Mouse (Mus musculus) heart, postnatal 25 days (tissue): Measurements from ENCODE around the gene Espn. TPM values are rescaled to one million over a fixed set of nuclear protein-coding genes. Genes with fewer than 3 reads are reported as not detected.
A peak's percentile ranks its signal among the peaks of the same experiment; 100 is the strongest.

Experiments
- DNase-seq: peaks from one replicate; pipeline ENCODE4 v3.0.0; 2022; ENCODE audit warnings: low spot score
- intact Hi-C: fragments of 180-260 bp; cut with DNase I; formaldehyde crosslinking; loops from one replicate; pipeline ENCODE4 v1.15.1; 2025
- total RNA-seq, 2 experiments: library from RNA; stranded (reverse); gene quantifications; 2 replicates each; pipeline ENCODE4 v1.2.3; 2021

Espn gene
- total RNA-seq, 2 experiments from 2014 or later, result 1.7 to 2.2 TPM

DNA sequence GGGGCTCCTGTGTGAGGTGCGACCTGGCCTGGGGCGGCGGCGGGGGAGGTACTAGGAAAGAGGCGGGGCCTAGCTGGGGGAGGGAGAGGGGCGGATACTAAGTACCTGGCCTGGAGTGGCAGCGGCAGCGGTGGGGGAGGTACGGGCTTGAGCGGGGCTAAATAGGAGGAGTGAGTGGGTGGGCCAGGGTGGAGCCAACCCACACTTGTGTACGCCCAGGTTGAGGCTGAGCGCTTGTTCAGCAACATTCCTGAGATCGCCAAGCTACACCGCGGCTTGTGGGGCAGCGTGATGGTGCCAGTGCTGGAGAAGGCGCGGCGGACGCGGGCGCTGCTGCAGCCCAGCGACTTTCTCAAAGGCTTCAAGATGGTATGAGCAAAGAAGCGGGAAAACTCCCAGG, 44.7 kb downstream of the Espn start:
- intact Hi-C loops, result no loop called here

DNA sequence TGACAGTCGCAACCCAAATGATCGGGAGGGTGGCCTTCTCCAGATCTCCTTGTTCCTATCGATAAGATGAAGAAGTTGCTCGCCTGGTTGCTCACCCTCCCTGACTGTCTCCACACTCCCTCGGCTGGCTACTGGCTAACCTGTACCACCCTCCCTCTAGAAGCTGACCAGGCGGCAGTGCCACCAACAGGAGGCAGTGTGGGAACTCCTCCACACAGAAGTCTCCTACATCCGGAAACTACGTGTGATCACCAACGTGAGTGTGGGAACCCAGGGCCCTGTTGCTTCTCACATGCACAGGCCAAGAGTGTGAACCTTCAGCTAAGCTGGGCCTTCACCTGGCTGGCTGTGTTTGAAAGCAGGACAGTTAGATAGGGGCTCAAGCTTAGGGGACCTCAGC, 45.4 kb downstream of the Espn start:
- intact Hi-C loops, result no loop called here
- no peak for DNase-seq

More for the DNA sequence above, 44.7 kb downstream of the Espn start:
- no peak for DNase-seq

DNA sequence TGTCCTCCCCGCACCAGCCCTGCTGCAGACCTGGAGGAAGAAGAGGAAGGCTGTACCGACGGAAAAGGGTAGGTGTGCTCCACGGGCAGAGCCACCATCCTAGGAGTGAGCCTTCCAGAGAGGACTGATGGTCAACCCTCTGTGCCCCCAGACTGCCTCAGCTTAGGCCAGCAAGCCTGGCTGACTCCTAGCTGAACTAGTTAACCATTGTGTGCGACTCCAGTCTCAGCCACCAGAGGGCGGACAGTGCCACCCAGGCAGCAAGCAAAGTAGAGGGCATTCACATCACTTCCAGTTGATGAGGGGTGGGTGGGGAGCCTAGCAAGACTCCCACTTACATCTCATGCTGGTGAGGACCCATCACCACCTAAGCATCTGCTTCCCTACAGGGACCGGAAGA, 49.1 kb downstream of the Espn start:
- intact Hi-C loops, result no loop called here
- DNase-seq, result no peak

DNA sequence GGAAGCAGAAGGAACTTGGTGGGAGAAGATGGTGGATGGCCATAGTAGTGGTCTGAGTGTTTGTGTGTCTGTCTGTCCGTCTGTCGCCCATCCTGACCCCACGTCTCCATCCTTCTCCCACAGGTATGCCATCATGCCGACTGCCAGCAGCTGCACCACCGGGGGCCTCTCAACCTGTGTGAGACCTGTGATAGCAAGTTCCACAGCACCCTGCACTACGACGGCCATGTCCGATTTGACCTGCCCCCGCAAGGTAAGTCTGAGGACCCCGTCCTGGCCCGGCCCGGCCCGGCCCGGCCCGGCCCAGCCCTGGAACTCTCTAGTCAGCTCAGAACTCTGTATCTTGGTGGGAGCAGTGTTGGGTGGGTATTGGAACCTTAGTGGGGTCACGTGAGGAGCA, 50.2 kb downstream of the Espn start:
- no peak for DNase-seq
- intact Hi-C loops, result no loop called here

DNA sequence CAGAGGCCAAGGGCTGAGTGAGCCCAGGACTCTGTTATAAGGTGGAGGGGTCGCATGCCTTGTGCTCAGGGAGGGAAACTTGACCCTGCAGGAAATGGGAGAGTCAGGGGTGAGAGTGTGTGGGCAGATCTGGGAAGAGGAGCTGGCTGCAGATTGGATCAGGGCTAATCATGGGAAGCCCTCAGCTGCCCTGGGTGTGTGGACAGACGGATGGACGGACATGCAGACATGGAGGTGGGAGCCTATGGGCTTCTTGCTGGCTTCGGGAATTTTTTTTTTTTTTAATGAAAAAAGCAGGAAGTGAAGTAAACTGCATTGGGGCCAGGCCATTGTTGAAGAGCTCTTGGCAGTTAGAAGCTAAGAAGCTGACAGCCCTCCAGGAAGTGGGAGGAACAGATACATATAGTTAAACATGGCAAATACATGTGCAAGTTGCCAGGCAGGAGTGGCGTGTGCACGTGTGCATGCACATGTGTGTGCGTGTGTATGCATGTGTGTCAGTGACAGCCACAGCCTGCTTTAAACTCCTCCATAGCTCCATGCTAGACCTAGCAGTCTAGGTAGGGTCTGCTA, 51.0 kb downstream of the Espn start:
- no peak for DNase-seq
- intact Hi-C loops, result no loop called here

DNA sequence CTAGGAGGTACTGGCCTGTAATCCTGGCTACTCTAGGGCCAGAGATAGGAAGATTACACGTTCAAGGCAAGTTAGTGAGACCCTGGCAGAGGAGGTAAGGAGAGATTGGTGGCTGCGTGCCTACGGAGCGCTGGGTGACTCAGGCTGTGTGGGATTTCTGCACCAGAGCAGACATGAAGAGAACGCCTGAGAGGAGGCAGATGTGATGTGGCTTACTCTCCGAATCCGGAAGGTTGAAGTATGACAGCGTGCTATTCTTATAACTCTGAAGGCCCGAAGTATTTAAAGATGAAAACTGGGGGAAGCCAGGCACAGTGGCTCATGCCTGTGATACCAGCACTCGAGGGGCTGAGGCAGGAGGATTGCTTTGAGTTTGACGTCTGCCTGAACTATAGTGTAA, 51.6 kb downstream of the Espn start:
- intact Hi-C loops, result no loop called here
- no peak for DNase-seq

DNA sequence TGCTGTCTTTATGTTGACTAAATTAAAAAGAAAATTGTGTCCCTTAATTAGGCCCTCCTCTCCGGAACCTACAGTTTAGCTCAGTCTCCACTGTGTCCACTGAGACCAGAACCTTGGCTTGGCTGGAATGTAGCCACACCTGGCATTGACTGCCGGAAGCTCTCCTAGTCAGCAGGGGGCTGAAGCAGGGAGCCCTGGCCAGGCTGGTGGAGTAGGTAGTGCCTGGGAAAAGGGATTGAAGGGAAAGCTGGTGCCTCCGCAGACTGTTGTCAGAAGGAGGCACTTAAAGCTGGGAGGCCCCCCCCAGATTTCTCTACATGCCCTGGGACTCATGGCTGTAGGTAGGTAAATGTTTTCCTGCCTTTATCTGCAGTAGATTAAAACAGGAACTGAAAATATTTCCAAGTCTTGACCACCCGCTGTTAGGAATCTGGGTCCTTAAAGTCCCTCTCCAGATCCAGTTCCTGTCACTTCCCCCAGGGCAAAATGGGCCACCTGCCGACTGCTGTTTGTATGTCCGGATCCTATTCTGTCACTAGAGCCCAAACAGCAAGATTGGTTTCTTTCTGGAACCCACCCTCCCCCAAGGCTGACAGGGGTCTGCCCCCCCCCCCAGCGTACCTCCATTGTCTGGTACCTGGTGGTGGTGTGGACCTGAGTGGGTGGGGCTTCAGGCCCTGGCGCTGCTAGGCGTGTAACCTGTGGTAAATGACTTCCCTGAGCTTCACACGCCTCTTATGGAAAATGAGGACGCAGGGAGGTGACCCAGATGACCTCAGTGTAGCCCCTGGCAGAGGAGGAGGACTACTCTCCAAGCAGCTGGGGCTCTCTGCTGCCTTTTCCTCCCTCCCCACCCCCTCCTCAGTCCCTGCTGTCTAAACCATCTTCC, 54.0 kb downstream of the Espn start:
- DNase-seq, result no peak
- intact Hi-C loops, result loop anchor here (2.0 kb wide), 1 partner anchor 57 kb away; no protein-coding TSS in a partner anchor

DNA sequence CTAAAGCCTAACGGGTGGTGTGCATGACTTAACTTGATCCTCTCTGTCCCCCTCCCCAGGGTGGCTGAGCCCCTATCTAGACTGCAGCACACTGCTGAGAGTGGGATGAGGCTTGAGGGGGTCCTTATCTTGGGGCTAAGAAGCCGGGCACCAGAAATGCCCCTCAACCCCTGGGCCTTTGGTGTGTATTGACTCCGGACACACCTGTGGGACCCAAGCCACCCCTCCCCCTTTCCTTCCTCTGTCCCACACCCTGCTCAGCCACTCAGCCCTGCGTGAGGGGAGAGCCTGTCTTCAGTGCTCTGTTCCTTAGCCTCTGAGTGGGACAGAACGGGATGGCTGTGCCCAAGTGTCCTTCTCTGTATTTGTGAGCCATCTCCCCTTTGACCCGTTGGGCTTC, 55.2 kb downstream of the Espn start:
- no peak for DNase-seq
- intact Hi-C loops, result loop anchor here (2.0 kb wide), 1 partner anchor 56 kb away; no protein-coding TSS in a partner anchor

DNA sequence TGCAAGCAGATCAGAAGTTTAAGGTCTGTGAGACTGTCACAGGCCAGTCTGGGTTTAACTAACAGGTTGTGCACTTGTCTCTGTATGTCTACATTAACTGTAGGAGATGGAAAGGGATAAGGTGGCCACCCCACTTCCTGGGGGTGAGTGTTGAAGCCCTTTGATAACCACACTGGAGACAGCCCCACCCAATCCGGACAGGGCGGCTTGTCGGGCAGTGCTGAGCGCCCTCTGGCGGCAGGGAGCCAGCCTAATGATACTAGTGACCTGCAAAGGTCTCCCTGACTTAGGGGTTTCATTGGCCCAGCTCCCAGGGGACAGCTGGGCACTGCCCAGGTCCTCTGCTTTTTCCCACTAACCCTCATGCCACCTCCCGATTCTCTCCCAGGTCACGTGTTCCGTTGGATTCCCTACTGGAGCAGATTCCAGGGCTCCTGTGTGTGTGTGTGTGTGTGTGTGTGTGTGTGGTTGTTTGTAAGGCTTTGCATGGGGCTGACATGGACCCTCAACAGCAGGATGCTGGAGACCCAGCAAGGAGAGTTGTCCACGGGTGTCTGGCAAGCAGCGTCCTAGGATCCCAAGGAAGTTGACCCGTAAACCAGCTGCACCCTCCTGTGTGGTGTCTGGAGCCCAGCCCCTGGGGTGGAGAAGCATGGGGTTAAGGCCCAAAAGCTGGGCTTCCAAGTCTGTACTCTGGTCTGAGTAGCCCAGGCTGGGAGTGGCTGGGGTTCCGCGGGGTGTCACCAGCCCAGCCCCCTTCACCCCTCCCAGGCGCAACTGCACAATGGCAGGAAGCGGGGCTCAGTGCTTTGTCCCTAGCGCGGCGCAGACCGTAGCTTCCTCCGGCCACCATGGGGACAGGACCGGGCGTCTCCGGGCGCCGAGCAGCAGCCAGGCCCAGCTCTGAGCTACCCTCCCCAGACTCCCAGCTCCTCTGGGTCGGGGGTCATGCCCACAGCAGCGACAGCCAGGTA, 55.9 kb downstream of the Espn start:
- intact Hi-C loops, result loop anchor here (1.0 to 2.0 kb wide), 2 partner anchors 55 to 115 kb away; no protein-coding TSS in a partner anchor
- DNase-seq, result peak; percentile 69

DNA sequence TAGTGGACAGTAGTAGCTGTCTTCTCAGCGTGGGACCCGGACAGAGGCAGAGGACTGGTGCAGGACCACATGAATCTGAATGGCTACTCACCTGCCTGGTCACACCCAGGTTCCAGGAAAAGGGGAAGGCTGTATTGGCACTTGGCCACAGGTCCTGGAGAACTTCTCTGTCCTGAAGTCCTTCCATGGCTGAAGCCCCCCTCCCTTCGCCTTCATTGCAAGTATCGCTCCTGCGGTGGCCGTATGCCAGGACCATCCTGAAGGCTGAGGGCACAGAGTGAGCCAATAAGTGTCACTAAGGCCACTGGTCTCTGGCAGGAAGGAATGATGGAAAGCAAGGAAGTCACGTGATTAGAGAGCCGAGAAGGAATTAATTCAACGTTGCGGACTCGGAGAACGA, 57.9 kb downstream of the Espn start:
- no peak for DNase-seq
- intact Hi-C loops, result no loop called here

DNA sequence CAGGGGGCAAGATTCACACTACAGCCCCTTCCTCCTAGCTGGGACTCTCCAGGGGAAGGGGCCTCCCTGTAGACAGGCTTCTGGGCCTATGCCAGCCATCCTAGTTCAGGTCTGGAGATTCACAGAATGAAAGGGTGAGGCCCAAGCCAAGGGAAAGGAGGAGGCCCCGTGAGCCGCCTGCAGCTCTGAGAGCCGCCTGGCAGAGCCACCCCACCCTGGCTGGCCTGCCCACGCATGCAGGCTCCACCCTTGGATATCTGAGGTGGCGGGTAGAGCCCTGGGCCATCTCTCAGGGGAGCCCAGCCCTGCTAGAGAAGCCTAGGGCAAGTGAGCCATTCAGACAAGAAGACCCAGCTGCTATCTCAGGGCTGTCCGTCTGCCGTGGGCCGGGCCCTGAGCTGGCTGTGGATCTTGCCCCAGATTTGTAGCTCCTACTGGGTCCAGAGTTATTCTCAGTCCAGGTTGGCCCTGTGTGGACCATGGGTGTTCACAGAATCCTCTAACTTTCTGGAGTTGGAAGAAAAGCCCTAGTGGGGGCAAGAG, 59.3 kb downstream of the Espn start:
- no peak for DNase-seq
- intact Hi-C loops, result no loop called here

DNA sequence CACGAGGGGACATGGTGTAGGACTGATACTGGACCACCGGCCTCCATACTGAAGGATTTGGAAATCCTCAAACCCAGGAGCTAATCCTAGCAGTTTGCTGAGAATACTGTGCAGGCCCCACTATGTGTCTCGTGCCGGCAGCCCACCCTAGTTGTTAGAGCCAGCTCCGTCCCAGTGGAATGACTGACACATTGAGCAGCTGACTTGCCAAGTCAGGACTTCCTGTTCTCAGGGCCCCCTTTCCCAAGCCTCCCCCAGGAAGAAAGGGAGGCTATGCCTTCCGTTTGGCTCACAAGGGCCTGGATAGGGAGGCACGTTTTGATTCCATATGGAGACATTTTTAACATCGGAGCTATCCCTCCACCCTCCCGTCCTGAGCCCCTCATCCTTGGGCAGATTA, 62.0 kb downstream of the Espn start:
- intact Hi-C loops, result no loop called here

DNA sequence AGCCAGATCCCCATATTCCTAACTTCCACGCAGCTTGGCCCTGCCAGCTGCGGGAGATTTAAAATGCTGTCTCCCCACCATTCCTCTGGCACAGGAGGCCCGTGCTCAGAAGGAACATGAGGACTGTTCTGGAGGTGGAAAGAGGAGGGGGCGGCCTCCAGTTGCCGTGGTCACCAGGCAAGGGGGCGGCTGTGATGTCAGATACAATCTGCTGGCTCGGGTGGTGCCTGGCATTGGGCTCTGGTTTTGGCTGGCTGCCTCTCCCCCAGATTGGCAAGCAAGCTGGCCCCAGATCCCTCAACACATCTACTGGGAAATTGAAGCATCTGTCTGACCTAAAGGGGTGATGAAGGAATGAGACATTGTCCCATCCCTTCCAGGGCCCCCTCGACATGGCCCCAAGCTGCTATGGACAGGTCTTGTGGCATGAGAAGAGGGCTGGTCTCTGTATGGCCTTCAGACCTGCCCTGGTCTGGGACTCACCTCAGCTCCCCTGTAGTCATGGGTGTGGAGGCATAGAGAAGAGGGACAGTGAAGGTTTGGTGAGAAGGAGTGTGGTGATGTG, 63.5 kb downstream of the Espn start:
- intact Hi-C loops, result loop anchor here (5.0 kb wide), 1 partner anchor 46 kb away; no protein-coding TSS in a partner anchor
- DNase-seq, result no peak

More for the DNA sequence above, 62.0 kb downstream of the Espn start:
- no peak for DNase-seq

DNA sequence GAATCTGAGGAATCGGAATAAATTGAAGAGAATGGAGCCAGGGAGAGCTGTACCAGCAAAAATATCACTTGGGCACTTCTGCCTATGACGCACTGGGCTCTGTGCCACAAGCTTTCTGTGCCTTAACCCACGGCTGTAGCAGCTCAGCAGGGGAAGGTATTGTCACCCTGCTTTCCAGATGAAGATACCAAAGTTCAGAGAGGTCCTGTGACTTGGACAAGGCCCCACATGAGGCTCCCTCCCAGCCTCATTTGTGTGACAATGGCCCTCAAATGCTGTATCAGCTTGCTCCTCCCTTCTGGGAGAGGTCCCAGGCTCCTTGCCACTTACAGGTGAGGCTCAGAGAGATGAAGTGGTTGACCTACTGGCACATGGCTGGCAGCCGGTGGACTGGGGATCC, 64.0 kb downstream of the Espn start:
- DNase-seq, result no peak

DNA sequence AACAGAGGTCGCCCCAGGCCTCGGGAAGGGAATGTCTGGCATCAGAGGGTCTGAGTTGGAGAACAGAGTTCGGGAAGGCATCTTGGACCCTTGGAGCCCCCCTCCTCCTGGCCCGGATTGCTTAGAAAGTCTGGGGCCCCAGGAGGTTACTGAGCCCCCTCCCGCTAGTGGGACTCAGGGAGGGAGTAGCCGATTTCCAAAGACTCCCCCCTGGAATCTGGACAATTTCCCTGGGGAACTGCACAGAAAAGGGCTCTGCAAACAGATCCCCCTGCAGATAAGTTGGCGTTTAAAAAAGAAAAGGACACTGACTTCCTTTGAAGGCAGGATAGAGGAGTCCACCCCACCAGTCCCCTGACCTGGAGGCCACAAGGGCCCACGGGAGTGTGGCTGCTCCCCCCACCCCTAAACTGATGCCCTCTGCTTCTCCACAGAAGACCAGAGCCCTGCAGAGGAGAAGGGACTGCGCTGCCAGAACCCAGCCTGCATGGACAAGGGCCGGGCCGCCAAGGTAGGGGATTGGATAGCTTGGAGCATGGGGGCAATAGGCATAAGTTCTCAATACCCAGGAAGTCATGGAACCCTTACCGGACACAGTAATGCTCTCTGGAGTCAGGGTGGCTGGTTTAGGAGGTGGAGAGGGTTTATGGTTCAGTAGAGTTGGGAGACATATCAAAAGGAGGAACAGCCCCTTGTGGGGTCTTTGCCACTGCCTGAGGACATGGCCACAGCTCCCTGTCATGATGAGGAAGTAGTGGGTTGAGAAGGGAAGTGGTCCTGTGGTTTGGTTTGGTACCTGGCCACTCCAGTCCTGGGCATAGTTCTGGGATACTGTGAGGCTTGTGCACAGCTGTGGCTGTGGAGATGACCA, 64.7 kb downstream of the Espn start:
- intact Hi-C loops, result loop anchor here (5.0 kb wide), 1 partner anchor 45 kb away; no protein-coding TSS in a partner anchor
- DNase-seq, result no peak

More for the DNA sequence above, 64.0 kb downstream of the Espn start:
- intact Hi-C loops, result loop anchor here (5.0 kb wide), 1 partner anchor 46 kb away; no protein-coding TSS in a partner anchor

DNA sequence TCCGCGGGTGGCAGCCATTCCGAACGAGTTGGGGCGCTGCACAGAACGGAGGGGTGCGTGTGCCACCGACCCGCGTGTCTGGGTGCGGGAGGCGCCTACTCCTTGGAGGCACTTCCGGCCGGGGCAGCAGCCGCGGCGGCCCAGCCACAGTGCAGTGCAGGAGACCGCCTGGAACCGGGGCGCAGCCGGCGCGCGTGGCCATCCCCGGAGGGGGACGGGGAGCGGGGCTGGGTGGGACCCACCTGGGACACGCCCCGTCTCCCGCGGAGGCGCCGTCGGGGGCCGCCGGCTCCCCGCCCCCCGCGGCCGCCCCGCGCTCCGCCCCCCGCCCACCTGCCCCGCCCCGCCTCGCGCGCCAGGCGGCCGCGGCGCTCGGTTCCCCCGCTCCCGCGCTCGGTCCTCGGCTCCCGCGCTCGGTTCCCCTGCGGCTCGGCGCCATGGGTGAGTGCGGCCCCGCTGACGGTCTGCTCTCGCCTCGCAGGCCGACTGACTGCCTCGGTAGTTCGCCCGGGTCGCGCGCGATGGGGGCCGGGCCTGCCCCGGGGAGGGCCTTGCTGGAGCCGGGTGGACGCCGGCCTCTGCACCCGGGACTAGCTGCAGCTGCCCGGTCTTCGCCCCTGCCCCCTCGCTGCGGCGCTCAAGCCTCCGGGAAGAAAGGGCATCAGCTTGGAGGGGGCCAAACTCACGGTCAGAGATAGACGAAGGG, 65.5 kb downstream of the Espn start:
- no peak for DNase-seq
- intact Hi-C loops, result loop anchor here (5.0 kb wide), 1 partner anchor 44 kb away; no protein-coding TSS in a partner anchor

DNA sequence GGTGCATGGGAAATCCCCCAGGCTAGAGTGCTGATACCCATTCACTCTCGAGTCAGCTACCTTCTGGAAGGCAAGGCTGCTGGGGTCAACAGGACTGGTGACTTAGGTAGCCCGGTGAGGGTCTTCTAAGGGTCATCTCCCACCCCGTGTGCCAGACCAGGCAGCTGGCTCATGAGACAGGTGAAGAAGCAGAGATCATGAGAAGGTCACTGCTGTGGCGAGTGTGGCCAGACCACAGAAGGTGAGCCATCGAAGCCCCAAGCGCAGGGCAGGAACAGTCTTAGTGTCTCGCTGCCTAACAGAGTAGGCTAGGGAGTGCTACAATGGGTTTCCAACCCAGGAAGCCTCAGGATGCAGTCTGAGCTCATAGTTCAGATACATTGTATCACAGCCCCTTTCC, 67.6 kb downstream of the Espn start:
- DNase-seq, result no peak
- intact Hi-C loops, result loop anchor here (5.0 kb wide), 1 partner anchor 42 kb away; no protein-coding TSS in a partner anchor
